Mouse (Mus musculus) stomach, embryonic 14.5 days (tissue): ENCODE measurements at regions not wholly inside any gene's neighbourhood (a gene's known extent, or its start where the extent isn't known, plus 50 kb on each side); places are given as distances from the start of the nearest gene placed in this dataset.
"Not testable (repeated sequence)": the region's sequence is repeated elsewhere in the genome, so short reads cannot be mapped to it uniquely, and the experiment has no call there.

ENCODE experiments used
- ATAC-seq: fragments of 200-750 bp; cut with Nextera tagmentation; 2 replicates; pipeline ENCODE4 v1.8.0; 2017; ENCODE audit warnings: low read depth, moderate TSS enrichment; ENCODE audit not compliant: insufficient number of reproducible peaks, insufficient read depth, low FRiP score
- H3K27ac ChIP-seq: fragments of 300-500 bp; sonication (generic); 2 replicates; pipeline ENCODE4 v1.5.1; 2014; ENCODE audit warnings: mild to moderate bottlenecking, low read length, moderate library complexity, mixed read lengths
- H3K27me3 ChIP-seq: fragments of 300-500 bp; sonication (generic); 2 replicates; pipeline ENCODE4 v1.6.1; 2014; ENCODE audit warnings: low read length, control low read depth, mixed read lengths; ENCODE audit not compliant: control insufficient read depth, insufficient read depth
- H3K36me3 ChIP-seq: fragments of 300-500 bp; sonication (generic); 2 replicates; pipeline ENCODE4 v1.6.1; 2014; ENCODE audit warnings: mild to moderate bottlenecking, control low read depth, low read length, moderate library complexity, mixed read lengths; ENCODE audit not compliant: control insufficient read depth, insufficient read depth
- H3K4me1 ChIP-seq: fragments of 300-500 bp; sonication (generic); 2 replicates; pipeline ENCODE4 v1.6.1; 2014; ENCODE audit warnings: low read length, control low read depth, mixed read lengths; ENCODE audit not compliant: control insufficient read depth, insufficient read depth
- H3K4me2 ChIP-seq: fragments of 300-500 bp; sonication (generic); replicated peaks from 2 replicates; pipeline ENCODE4 v1.6.1; 2014; ENCODE audit warnings: low read depth, low read length, control low read depth
- H3K4me3 ChIP-seq: fragments of 300-500 bp; sonication (generic); 2 replicates; pipeline ENCODE4 v1.5.1; 2014; ENCODE audit warnings: low read depth, low read length, control low read depth
- H3K9ac ChIP-seq: fragments of 300-500 bp; sonication (generic); replicated peaks from 2 replicates; pipeline ENCODE4 v1.6.1; 2014; ENCODE audit warnings: low read depth, mild to moderate bottlenecking, control low read depth, low read length, moderate library complexity, mixed read lengths
- H3K9me3 ChIP-seq: fragments of 300-500 bp; sonication (generic); 2 replicates; pipeline ENCODE4 v1.6.1; 2016; ENCODE audit warnings: low read depth, low read length, control low read depth; ENCODE audit not compliant: control insufficient read depth
- WGBS: fragments of 180-500 bp; shearing (Covaris S2); extraction: QIAGEN DNeasy Blood & Tissue Kit; methylation state at CpG from one replicate; pipeline ENCODE4 v1.1.7; 2014; 5-methylcytosine and 5-hydroxymethylcytosine counted together

- not testable (repeated sequence) for ATAC-seq
- 91% methylated on average over 7 of the region's 7 CpGs for WGBS
Observed at GRCm38 (mm10) chr6:144900858-144901257, 119.1 kb upstream of the Sox5 start.

GRCm38 (mm10) chr6:144897526-144897925, 115.7 kb upstream of the Sox5 start:
- Histone ChIP-seq H3K27ac (no peak overlapping the region), H3K4me3 (no peak overlapping the region), H3K9ac (no peak overlapping the region), H3K9me3 (no peaks in the 10 kb centered on the region), H3K4me2 (no peak overlapping the region), H3K36me3 (no peaks in the 10 kb centered on the region), H3K4me1 (no peaks in the 10 kb centered on the region), H3K27me3 (no peaks in the 10 kb centered on the region)
- 53% methylated on average over 3 of the region's 3 CpGs for WGBS
- ATAC-seq, result no peak

More at GRCm38 (mm10) chr6:144900858-144901257, 119.1 kb upstream of the Sox5 start:
- not testable (repeated sequence) for H3K27me3 ChIP-seq, H3K36me3 ChIP-seq, H3K9ac ChIP-seq, H3K27ac ChIP-seq, H3K4me1 ChIP-seq, H3K9me3 ChIP-seq, H3K4me3 ChIP-seq, H3K4me2 ChIP-seq

GRCm38 (mm10) chr6:144890914-144891313, 109.1 kb upstream of the Sox5 start:
- Histone ChIP-seq H3K4me3 (no peak overlapping the region), H3K27ac (no peak overlapping the region), H3K4me1 (0 out of 2 replicates have a peak, but pooled peaks cover 2% of the 10 kb centered on the region), H3K36me3 (no peaks in the 10 kb centered on the region), H3K4me2 (no peak overlapping the region), H3K9me3 (no peaks in the 10 kb centered on the region), H3K9ac (no peak overlapping the region), H3K27me3 (no peaks in the 10 kb centered on the region)
- ATAC-seq, result no peak
- 32% methylated on average over 2 of the region's 2 CpGs for WGBS

- ATAC-seq, result no peak
- no peaks in the 10 kb centered on the region for H3K36me3 ChIP-seq
- 55% methylated on average over 8 of the region's 8 CpGs for WGBS
- H3K27ac ChIP-seq, result no peak overlapping the region
- H3K27me3 ChIP-seq, result no peaks in the 10 kb centered on the region
- H3K9ac ChIP-seq, result no peak overlapping the region
- H3K4me2 ChIP-seq, result no peak overlapping the region
- 0 out of 2 replicates have a peak, but pooled peaks cover 2% of the 10 kb centered on the region for H3K4me1 ChIP-seq
- no peaks in the 10 kb centered on the region for H3K9me3 ChIP-seq
- H3K4me3 ChIP-seq, result no peak overlapping the region
Observed at GRCm38 (mm10) chr6:144890166-144890565, 108.4 kb upstream of the Sox5 start.

GRCm38 (mm10) chr6:144883117-144883516, 101.3 kb upstream of the Sox5 start:
- 60% methylated on average over 4 of the region's 4 CpGs for WGBS
- H3K36me3 ChIP-seq, result no peaks in the 10 kb centered on the region
- ATAC-seq, result no peak
- no peaks in the 10 kb centered on the region for H3K27me3 ChIP-seq
- H3K4me3 ChIP-seq, result no peak overlapping the region
- H3K9ac ChIP-seq, result no peak overlapping the region
- H3K9me3 ChIP-seq, result no peaks in the 10 kb centered on the region
- H3K4me2 ChIP-seq, result no peak overlapping the region
- H3K27ac ChIP-seq, result no peak overlapping the region
- no peaks in the 10 kb centered on the region for H3K4me1 ChIP-seq

GRCm38 (mm10) chr6:144880098-144880497, 98.3 kb upstream of the Sox5 start:
- 83% methylated on average over 10 of the region's 10 CpGs for WGBS
- Histone ChIP-seq H3K4me1 (no peaks in the 10 kb centered on the region), H3K9me3 (no peaks in the 10 kb centered on the region), H3K9ac (no peak overlapping the region), H3K27me3 (no peaks in the 10 kb centered on the region), H3K27ac (no peak overlapping the region), H3K36me3 (no peaks in the 10 kb centered on the region), H3K4me2 (no peak overlapping the region), H3K4me3 (no peak overlapping the region)
- ATAC-seq, result no peak

- ATAC-seq, result no peak
- no peak overlapping the region for H3K4me2 ChIP-seq
- H3K27me3 ChIP-seq, result no peaks in the 10 kb centered on the region
Observed at GRCm38 (mm10) chr6:144876758-144877157, 95.0 kb upstream of the Sox5 start.

GRCm38 (mm10) chr6:144875862-144876261, 94.1 kb upstream of the Sox5 start:
- H3K4me1 ChIP-seq, result no peaks in the 10 kb centered on the region
- no peaks in the 10 kb centered on the region for H3K27me3 ChIP-seq
- H3K4me3 ChIP-seq, result no peak overlapping the region
- no peaks in the 10 kb centered on the region for H3K9me3 ChIP-seq
- H3K27ac ChIP-seq, result no peak overlapping the region
- H3K36me3 ChIP-seq, result no peaks in the 10 kb centered on the region
- no peak overlapping the region for H3K4me2 ChIP-seq
- H3K9ac ChIP-seq, result no peak overlapping the region
- ATAC-seq, result no peak
- WGBS, result 59% methylated on average over 9 of the region's 9 CpGs

More at GRCm38 (mm10) chr6:144876758-144877157, 95.0 kb upstream of the Sox5 start:
- WGBS, result 86% methylated on average over 12 of the region's 12 CpGs
- Histone ChIP-seq H3K36me3 (no peaks in the 10 kb centered on the region), H3K4me1 (no peaks in the 10 kb centered on the region), H3K4me3 (no peak overlapping the region), H3K27ac (no peak overlapping the region), H3K9ac (no peak overlapping the region), H3K9me3 (no peaks in the 10 kb centered on the region)

GRCm38 (mm10) chr6:144874251-144874650, 92.5 kb upstream of the Sox5 start:
- H3K9ac ChIP-seq, result no peak overlapping the region
- H3K4me2 ChIP-seq, result no peak overlapping the region
- no peak for ATAC-seq
- H3K4me3 ChIP-seq, result no peak overlapping the region
- WGBS, result 89% methylated on average over 5 of the region's 5 CpGs
- H3K36me3 ChIP-seq, result no peaks in the 10 kb centered on the region
- no peaks in the 10 kb centered on the region for H3K27me3 ChIP-seq
- no peaks in the 10 kb centered on the region for H3K9me3 ChIP-seq
- H3K4me1 ChIP-seq, result no peaks in the 10 kb centered on the region
- H3K27ac ChIP-seq, result no peak overlapping the region
